Mouse (Mus musculus): ENCODE measurements around the gene Slc19a1. TPM values are rescaled to one million over a fixed set of nuclear protein-coding genes. Genes with fewer than 3 reads are reported as not detected.

The Slc19a1 gene
- polyA plus RNA-seq (2015; fragmentation: Nextera tagmentation; extraction: Ambion mirVana), result 14.0 and 16.4 TPM in 2 replicates

DNA sequence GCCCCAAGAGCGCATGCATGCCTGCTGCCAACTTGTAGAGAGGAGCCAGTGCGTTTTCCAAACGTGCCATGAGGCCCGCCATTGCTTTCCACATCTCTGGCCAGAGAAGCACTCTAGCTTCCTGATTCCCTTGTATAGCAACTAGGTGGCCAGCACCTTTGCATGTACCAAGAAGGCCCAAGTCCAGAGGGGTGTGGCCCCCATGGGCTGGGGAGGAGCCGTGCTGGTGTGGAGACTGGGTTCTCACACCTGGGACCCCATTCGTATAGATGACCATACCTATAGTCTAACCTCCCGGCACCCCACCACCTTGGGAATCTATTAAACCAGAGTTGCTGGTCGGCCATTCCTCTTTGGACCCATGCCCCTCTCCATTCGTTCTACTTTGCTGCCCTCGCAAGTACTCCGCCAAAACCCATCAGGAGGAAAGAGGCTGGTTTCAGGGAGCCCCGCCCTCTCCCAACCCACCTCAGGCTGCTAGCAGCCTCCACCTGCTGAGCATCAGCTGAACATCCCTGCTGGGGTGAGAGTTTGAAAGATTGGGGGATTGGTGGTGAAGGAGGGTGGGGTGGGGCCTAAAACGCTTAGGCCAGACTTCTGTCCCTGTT is at the start of gene Slc19a1:
Gene Slc19a1, plus strand, starts transcription at position 474 of the 608 bp plus-strand sequence.
- WGBS (ENCODE audit: insufficient replicate concordance), result 67% methylated on average over 13 of the region's 13 CpGs
- Histone ChIP-seq H3K4me2 (peak within 1 kb of the TSS; percentile 97), H3K4me3 (replicated peaks) (peak within 1 kb of the TSS; percentile 66), H3K4me1 (replicated peaks) (peaks cover 45% of the 10 kb centered on the region), H3K27me3 (peaks cover 7% of the 10 kb centered on the region; the same call in 1 of the 2 replicates), H3K27ac (replicated peaks) (no peak within 1 kb of the TSS), H3K9me3 (replicated peaks) (no peaks in the 10 kb centered on the region), H3K36me3 (replicated peaks) (no peaks in the 10 kb centered on the region), H3K9ac (peak within 1 kb of the TSS; percentile 64)
- no peak for ATAC-seq (ENCODE audit: insufficient read depth)

DNA sequence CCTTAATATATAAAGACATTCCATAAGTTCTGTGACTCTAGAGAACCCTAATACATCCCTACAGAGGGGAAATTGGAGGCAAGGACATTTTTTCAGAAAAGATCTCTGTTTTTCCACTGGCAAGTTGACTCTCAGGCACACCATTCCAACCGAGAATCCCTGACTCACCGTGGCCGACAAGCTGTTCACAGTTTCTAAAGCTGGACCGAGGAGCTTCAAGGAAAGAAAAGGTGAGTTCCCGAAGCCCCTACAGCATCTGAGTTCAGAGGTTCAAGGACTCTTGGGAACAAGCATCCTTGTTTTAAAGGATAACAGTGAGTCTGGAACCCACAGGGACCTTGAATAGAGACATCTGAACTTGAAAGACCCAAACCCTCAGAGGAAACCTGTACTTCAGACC is 43.5 kb upstream of the Slc19a1 start:
- ATAC-seq (ENCODE audit: insufficient read depth), result no peak
- Histone ChIP-seq H3K4me3 (replicated peaks) (no peak overlapping the region), H3K27ac (replicated peaks) (no peak overlapping the region), H3K36me3 (replicated peaks) (no peaks in the 10 kb centered on the region), H3K27me3 (no peaks in the 10 kb centered on the region), H3K4me1 (replicated peaks) (no peaks in the 10 kb centered on the region), H3K4me2 (no peak overlapping the region), H3K9me3 (replicated peaks) (no peaks in the 10 kb centered on the region), H3K9ac (no peak overlapping the region)
- 68% methylated on average over 5 of the region's 5 CpGs for WGBS (ENCODE audit: insufficient replicate concordance)

DNA sequence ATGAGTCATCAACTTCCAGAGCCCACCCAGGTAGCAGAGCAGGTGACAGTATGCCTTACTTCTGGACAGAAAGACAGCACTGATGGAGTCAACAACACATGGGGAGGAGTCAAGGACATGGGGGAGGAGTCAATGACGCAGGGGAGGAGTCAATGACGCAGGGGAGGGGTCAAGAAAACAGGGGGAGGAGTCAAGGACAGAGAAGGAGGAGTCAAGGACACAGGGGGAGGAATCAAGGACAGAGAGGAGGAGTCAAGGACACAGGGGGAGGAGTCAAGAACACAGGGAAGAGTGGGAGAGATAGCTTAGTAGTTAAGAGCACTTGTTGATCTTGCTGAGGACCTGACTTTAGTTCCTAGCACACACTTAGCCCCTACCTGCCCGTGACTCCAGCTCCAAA is 39.6 kb upstream of the Slc19a1 start:
- 35% methylated on average over 3 of the region's 3 CpGs for WGBS (ENCODE audit: insufficient replicate concordance)

DNA sequence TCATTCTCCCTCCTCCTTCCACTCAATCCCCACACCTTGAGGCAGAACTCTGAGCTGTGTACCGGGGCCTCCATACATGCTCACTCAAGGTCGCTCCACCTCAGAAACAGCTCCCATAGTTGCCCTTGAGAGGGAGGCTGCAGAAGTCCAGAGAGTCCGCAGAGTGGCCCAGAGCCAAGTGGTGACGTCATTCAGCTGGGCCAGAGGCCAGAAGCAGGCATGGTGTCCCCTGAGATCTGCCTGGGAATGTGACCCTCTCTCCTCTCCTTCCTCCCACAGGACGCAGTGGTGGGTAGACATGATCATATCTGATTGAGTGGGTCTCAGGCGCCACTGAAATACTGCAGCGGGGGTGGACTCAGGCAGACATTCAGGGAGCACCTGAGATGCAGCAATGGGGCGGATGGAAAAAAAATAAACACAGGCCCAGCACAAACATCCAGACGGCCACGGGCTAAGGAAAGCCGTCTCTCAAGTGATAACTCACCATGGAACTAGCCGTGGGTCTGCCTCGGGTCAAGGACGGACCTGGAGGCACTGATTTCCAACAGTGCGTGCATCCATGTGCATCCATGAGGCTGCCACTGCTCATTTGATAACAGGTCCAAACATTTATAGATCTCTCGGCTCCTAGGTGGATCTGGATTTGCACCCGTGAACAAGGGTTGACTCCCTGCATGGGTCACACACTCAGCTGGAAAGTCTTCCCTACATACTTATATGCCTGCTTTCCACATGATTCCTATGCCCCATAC is 34.1 kb upstream of the Slc19a1 start:
- WGBS (ENCODE audit: insufficient replicate concordance), result 63% methylated on average over 17 of the region's 17 CpGs
- Histone ChIP-seq H3K4me3 (replicated peaks) (no peak overlapping the region), H3K9me3 (replicated peaks) (no peaks in the 10 kb centered on the region), H3K27ac (replicated peaks) (no peak overlapping the region), H3K9ac (no peak overlapping the region), H3K27me3 (no peaks in the 10 kb centered on the region), H3K4me1 (replicated peaks) (peaks cover 4% of the 10 kb centered on the region; the same call in 1 of the 2 replicates), H3K36me3 (replicated peaks) (no peaks in the 10 kb centered on the region), H3K4me2 (no peak overlapping the region)
- ATAC-seq (ENCODE audit: insufficient read depth), result peak; percentile 34; the same call in 1 of the 2 replicates

More for the DNA sequence above, 39.6 kb upstream of the Slc19a1 start:
- no peak overlapping the region for H3K4me3 ChIP-seq (replicated peaks)
- H3K36me3 ChIP-seq (replicated peaks), result no peaks in the 10 kb centered on the region
- no peak overlapping the region for H3K27ac ChIP-seq (replicated peaks)
- no peak overlapping the region for H3K4me2 ChIP-seq
- no peaks in the 10 kb centered on the region for H3K9me3 ChIP-seq (replicated peaks)
- no peak overlapping the region for H3K9ac ChIP-seq
- no peaks in the 10 kb centered on the region for H3K27me3 ChIP-seq
- no peak for ATAC-seq (ENCODE audit: insufficient read depth)
- 0 out of 2 replicates have a peak, but pooled peaks cover under 1% of the 10 kb centered on the region for H3K4me1 ChIP-seq (replicated peaks)

DNA sequence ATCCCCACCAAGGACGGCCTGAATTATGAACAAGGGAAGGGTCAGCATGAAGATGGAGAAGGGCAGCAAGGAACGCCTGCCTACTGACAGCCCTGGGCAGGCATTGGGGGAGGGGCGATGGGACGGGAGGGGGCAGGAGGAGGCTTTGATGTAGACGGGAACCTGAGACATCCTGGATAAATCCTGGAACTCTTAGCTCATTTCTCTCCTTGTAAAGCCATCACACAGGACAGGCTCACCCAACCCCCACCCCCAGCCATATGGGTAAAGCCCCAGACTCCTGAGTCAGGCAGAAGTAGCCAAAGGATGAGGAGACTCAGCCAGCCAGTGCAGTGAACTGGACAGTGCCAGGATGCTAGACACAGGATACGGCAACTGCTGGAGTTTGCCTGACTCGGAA is 27.1 kb upstream of the Slc19a1 start:
- no peaks in the 10 kb centered on the region for H3K9me3 ChIP-seq (replicated peaks)
- H3K4me3 ChIP-seq (replicated peaks), result no peak overlapping the region
- no peaks in the 10 kb centered on the region for H3K27me3 ChIP-seq
- WGBS (ENCODE audit: insufficient replicate concordance), result 41% methylated on average over 7 of the region's 7 CpGs
- H3K27ac ChIP-seq (replicated peaks), result no peak overlapping the region
- H3K9ac ChIP-seq, result no peak overlapping the region
- H3K4me1 ChIP-seq (replicated peaks), result peaks cover 8% of the 10 kb centered on the region; the same call in 1 of the 2 replicates
- no peak for ATAC-seq (ENCODE audit: insufficient read depth)
- H3K4me2 ChIP-seq, result no peak overlapping the region
- no peaks in the 10 kb centered on the region for H3K36me3 ChIP-seq (replicated peaks)

DNA sequence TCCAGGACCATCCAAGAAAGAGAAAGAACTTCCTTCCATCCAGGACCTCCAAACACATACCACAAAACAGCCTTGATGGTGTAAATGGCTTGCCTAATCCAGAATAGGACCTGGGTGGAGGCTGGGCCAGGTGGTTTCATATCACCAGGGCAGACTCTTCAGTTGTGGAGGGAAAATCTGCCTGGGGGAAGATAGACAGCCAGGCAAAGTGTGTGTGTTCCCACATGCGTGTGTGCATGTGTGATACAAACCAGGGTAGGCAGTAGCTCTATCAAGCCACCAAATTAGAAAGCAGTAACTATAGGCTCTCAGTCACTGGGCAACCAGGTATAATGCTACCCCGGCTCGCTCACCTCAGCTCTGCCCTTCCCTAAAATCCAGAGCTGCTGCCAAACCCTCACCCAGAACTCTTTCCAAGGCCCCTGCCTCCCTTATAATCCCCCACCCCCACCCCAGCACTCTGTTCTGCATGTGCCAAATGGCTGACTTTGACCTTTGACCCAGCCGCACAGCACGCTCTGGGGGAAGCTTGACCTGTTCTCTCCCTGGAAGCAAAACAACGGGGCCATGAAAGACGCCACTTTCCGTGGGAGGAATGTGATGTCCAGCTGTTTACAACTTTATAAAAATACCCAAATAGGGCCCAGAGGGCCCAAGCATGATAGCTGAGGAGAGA is 24.5 kb upstream of the Slc19a1 start:
- Histone ChIP-seq H3K36me3 (replicated peaks) (no peaks in the 10 kb centered on the region), H3K4me2 (no peak overlapping the region), H3K4me3 (replicated peaks) (no peak overlapping the region), H3K9me3 (replicated peaks) (no peaks in the 10 kb centered on the region), H3K9ac (no peak overlapping the region), H3K27ac (replicated peaks) (no peak overlapping the region), H3K27me3 (no peaks in the 10 kb centered on the region), H3K4me1 (replicated peaks) (peaks cover 8% of the 10 kb centered on the region; the same call in 1 of the 2 replicates)
- peak; percentile 44; the same call in 1 of the 2 replicates for ATAC-seq (ENCODE audit: insufficient read depth)
- WGBS (ENCODE audit: insufficient replicate concordance), result 41% methylated on average over 8 of the region's 8 CpGs

DNA sequence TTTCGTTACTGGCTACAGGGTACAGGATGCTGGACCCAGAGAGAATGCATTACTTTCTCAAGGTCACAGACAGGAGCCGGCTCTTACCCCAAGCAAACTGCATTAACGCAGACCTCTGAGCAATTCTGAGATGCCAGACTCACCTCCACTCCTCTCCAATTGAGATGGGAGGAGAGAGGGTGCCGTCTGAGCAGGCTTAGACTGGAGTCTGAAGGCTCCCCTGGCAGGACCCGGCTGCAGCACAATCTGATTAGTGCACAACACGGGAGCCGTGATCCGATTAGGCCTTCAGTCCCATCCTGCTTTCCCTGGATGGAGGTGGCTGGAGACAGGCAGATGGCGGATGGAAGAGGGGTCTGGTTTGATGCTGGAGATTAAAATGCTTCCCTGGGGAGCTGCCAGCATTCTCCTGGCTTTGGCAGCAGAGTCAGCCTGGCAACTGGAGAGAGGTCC is 23.9 kb upstream of the Slc19a1 start:
- no peak overlapping the region for H3K4me3 ChIP-seq (replicated peaks)
- no peaks in the 10 kb centered on the region for H3K27me3 ChIP-seq
- H3K4me2 ChIP-seq, result no peak overlapping the region
- no peaks in the 10 kb centered on the region for H3K36me3 ChIP-seq (replicated peaks)
- no peak overlapping the region for H3K27ac ChIP-seq (replicated peaks)
- H3K9me3 ChIP-seq (replicated peaks), result no peaks in the 10 kb centered on the region
- WGBS (ENCODE audit: insufficient replicate concordance), result 55% methylated on average over 9 of the region's 9 CpGs
- ATAC-seq (ENCODE audit: insufficient read depth), result no peak
- H3K4me1 ChIP-seq (replicated peaks), result peaks cover 8% of the 10 kb centered on the region; the same call in 1 of the 2 replicates
- no peak overlapping the region for H3K9ac ChIP-seq

DNA sequence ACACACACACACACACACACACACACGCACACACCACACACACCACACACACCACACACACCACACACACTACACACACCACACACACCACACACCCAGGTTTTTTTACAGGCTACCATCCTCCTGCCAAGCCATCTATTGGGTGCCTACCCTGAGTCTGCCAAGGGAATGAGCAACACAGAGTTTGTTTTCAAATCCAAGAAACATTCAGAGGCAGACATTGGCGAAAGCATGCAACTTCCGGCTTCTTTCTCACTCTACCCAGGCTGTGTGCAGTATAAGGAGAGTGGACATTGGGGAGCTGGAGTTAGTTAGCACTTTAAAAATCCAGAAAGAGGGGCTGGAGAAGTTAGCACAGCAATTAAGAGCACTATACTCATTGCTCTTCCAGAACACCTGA is 23.3 kb upstream of the Slc19a1 start:
- H3K27ac ChIP-seq (replicated peaks), result no peak overlapping the region
- peaks cover 8% of the 10 kb centered on the region; the same call in 1 of the 2 replicates for H3K4me1 ChIP-seq (replicated peaks)
- no peak overlapping the region for H3K9ac ChIP-seq
- H3K9me3 ChIP-seq (replicated peaks), result no peaks in the 10 kb centered on the region
- 69% methylated on average over 3 of the region's 3 CpGs for WGBS (ENCODE audit: insufficient replicate concordance)
- no peak overlapping the region for H3K4me2 ChIP-seq
- H3K27me3 ChIP-seq, result no peaks in the 10 kb centered on the region
- ATAC-seq (ENCODE audit: insufficient read depth), result no peak
- H3K36me3 ChIP-seq (replicated peaks), result no peaks in the 10 kb centered on the region
- H3K4me3 ChIP-seq (replicated peaks), result no peak overlapping the region

DNA sequence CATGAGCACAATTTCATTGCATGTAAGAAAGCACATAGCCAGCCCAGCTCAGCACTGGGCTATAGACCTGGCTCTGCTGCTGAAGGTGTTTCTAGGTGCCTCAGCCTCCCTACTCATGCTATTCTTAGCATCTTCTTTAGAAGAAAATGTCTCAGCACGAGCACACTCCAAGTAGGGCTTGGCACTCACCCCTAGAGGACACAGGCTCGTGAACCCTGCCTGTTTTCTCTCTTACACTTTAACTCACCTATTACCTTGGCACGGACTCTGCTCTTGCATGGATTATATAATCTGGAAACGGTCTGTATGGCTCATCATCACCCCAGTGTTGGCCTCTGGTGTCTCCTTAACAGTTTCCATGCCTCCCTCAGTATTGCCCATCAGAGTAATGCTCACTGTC is 20.4 kb upstream of the Slc19a1 start:
- no peaks in the 10 kb centered on the region for H3K27me3 ChIP-seq
- H3K36me3 ChIP-seq (replicated peaks), result no peaks in the 10 kb centered on the region
- H3K9me3 ChIP-seq (replicated peaks), result no peaks in the 10 kb centered on the region
- 66% methylated on average over 4 of the region's 4 CpGs for WGBS (ENCODE audit: insufficient replicate concordance)
- no peak overlapping the region for H3K4me3 ChIP-seq (replicated peaks)
- H3K4me1 ChIP-seq (replicated peaks), result peaks cover 8% of the 10 kb centered on the region; the same call in 1 of the 2 replicates
- ATAC-seq (ENCODE audit: insufficient read depth), result no peak
- no peak overlapping the region for H3K9ac ChIP-seq
- H3K4me2 ChIP-seq, result no peak overlapping the region
- no peak overlapping the region for H3K27ac ChIP-seq (replicated peaks)

DNA sequence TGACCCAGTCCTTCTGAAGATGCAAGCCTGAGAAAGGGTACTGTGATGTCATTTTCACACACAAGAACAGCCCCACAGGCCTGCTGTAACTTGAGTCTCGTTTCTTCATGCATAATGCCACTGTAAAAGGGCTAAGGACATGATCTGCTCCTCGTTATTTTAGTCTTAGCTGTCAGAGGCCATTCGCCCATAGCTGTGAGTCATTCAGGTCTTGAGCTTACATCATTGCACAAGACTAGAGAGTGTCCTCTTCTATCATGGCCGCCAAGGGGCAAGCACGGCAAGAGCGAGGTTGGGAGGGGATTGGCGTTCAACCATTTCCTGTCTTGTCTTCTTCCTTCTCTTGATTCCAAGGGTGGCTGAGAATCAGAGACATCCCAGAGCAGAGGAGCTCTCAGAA is 16.0 kb upstream of the Slc19a1 start:
- no peak overlapping the region for H3K4me2 ChIP-seq
- WGBS (ENCODE audit: insufficient replicate concordance), result 56% methylated on average over 7 of the region's 7 CpGs
- no peak for ATAC-seq (ENCODE audit: insufficient read depth)
- no peak overlapping the region for H3K9ac ChIP-seq
- H3K36me3 ChIP-seq (replicated peaks), result no peaks in the 10 kb centered on the region
- H3K4me1 ChIP-seq (replicated peaks), result no peaks in the 10 kb centered on the region
- no peaks in the 10 kb centered on the region for H3K9me3 ChIP-seq (replicated peaks)
- H3K27ac ChIP-seq (replicated peaks), result no peak overlapping the region
- H3K4me3 ChIP-seq (replicated peaks), result no peak overlapping the region
- H3K27me3 ChIP-seq, result no peaks in the 10 kb centered on the region

DNA sequence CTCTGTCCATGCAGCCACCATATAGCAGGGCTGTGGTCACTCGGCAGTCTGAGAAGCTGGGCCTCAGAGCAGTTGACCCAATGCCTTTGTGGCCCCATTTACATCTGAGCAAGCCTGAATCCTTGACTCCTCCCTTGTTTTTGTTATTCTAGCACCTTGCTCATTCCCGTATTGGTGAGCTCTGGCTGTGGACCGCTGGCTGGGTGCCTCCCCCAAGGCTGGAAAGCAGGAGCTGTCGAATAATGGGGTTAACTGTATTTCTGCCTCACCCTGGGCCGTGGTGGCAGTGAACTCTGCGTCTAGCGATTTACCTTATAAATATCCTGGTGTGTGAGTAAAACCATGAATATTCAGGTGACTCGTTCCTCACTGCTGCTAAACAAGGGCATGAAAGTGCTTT is 15.5 kb upstream of the Slc19a1 start:
- Histone ChIP-seq H3K4me3 (replicated peaks) (no peak overlapping the region), H3K9ac (no peak overlapping the region), H3K4me2 (no peak overlapping the region), H3K27me3 (no peaks in the 10 kb centered on the region), H3K27ac (replicated peaks) (no peak overlapping the region), H3K36me3 (replicated peaks) (no peaks in the 10 kb centered on the region), H3K9me3 (replicated peaks) (no peaks in the 10 kb centered on the region), H3K4me1 (replicated peaks) (peaks cover under 1% of the 10 kb centered on the region; the same call in 1 of the 2 replicates)
- ATAC-seq (ENCODE audit: insufficient read depth), result no peak
- 44% methylated on average over 8 of the region's 8 CpGs for WGBS (ENCODE audit: insufficient replicate concordance)
